Mouse (Mus musculus): ENCODE measurements around the gene Rad17. TPM values are rescaled to one million over a fixed set of nuclear protein-coding genes. Genes with fewer than 3 reads are reported as not detected.

The Rad17 gene
- polyA plus RNA-seq (2014; fragmentation: Illumina TruSeq; extraction: RNeasy Lipid Tissue Mini Kit (QIAGEN cat#74804); ENCODE audit: low read depth, low replicate concordance) = 72.3 TPM

GRCm38 (mm10) chr13:100650550-100651438 lies at the start of gene Rad17, which contains the start of gene Ak6:
Rad17 (minus strand) TSS chr13:100651051.
Ak6 (plus strand) TSS chr13:100650979.

GRCm38 (mm10) chr13:100669291-100670022 lies 18.6 kb upstream of the Rad17 start, which contains the start of gene Ccdc125:
Ccdc125 (plus strand) TSS chr13:100669717.

GRCm38 (mm10) chr13:100651439-100652186 lies 762 bp upstream of the Rad17 start, which contains the start of gene Taf9:
Taf9 (plus strand) TSS chr13:100651579.

GRCm38 (mm10) chr13:100616181-100617087 lies 34.4 kb downstream of the Rad17 start, which contains the start of gene Marveld2:
Marveld2 (minus strand) TSS chr13:100616971.

Other genes starting within 250 kb of the Rad17 start
- gene Naip1, start 198.2 kb downstream of the Rad17 start, polyA plus RNA-seq (2014; fragmentation: Illumina TruSeq; extraction: RNeasy Lipid Tissue Mini Kit (QIAGEN cat#74804); ENCODE audit: low read depth, low replicate concordance) = not detected
- gene Gtf2h2, start 158.5 kb downstream of the Rad17 start, polyA plus RNA-seq (2014; fragmentation: Illumina TruSeq; extraction: RNeasy Lipid Tissue Mini Kit (QIAGEN cat#74804); ENCODE audit: low read depth, low replicate concordance) = 65.0 TPM
- gene Ocln, start 98.3 kb downstream of the Rad17 start, polyA plus RNA-seq (2014; fragmentation: Illumina TruSeq; extraction: RNeasy Lipid Tissue Mini Kit (QIAGEN cat#74804); ENCODE audit: low read depth, low replicate concordance) = 9.4 TPM
- 0.17 TPM for gene Marveld2, start 34.1 kb downstream of the Rad17 start, polyA plus RNA-seq (2014; fragmentation: Illumina TruSeq; extraction: RNeasy Lipid Tissue Mini Kit (QIAGEN cat#74804); ENCODE audit: low read depth, low replicate concordance)
- 209 TPM for gene Ak6, start 72 bp downstream of the Rad17 start, polyA plus RNA-seq (2014; fragmentation: Illumina TruSeq; extraction: RNeasy Lipid Tissue Mini Kit (QIAGEN cat#74804); ENCODE audit: low read depth, low replicate concordance)
- gene Taf9, start 528 bp upstream of the Rad17 start, polyA plus RNA-seq (2014; fragmentation: Illumina TruSeq; extraction: RNeasy Lipid Tissue Mini Kit (QIAGEN cat#74804); ENCODE audit: low read depth, low replicate concordance) = 4.7 TPM
- 1.6 TPM for gene Ccdc125, start 18.7 kb upstream of the Rad17 start, polyA plus RNA-seq (2014; fragmentation: Illumina TruSeq; extraction: RNeasy Lipid Tissue Mini Kit (QIAGEN cat#74804); ENCODE audit: low read depth, low replicate concordance)
- 55.3 TPM for gene Cdk7, start 79.9 kb upstream of the Rad17 start, polyA plus RNA-seq (2014; fragmentation: Illumina TruSeq; extraction: RNeasy Lipid Tissue Mini Kit (QIAGEN cat#74804); ENCODE audit: low read depth, low replicate concordance)
- 145 TPM for gene Mrps36, start 93.6 kb upstream of the Rad17 start, polyA plus RNA-seq (2014; fragmentation: Illumina TruSeq; extraction: RNeasy Lipid Tissue Mini Kit (QIAGEN cat#74804); ENCODE audit: low read depth, low replicate concordance)
- gene Cenph, start 124.8 kb upstream of the Rad17 start, polyA plus RNA-seq (2014; fragmentation: Illumina TruSeq; extraction: RNeasy Lipid Tissue Mini Kit (QIAGEN cat#74804); ENCODE audit: low read depth, low replicate concordance) = 3.3 TPM
- 8.5 TPM for gene Ccnb1, start 135.5 kb upstream of the Rad17 start, polyA plus RNA-seq (2014; fragmentation: Illumina TruSeq; extraction: RNeasy Lipid Tissue Mini Kit (QIAGEN cat#74804); ENCODE audit: low read depth, low replicate concordance)
- 157 TPM for gene Slc30a5, start 182.4 kb upstream of the Rad17 start, polyA plus RNA-seq (2014; fragmentation: Illumina TruSeq; extraction: RNeasy Lipid Tissue Mini Kit (QIAGEN cat#74804); ENCODE audit: low read depth, low replicate concordance)

Data from adrenal gland, adult 10 weeks (tissue).